Mouse (Mus musculus) kidney, postnatal 4 days (tissue): ENCODE measurements around the gene Polr3a.
A peak's percentile ranks its signal among the peaks of the same experiment; 100 is the strongest.
"Not testable (repeated sequence)": the region's sequence is repeated elsewhere in the genome, so short reads cannot be mapped to it uniquely, and the experiment has no call there.

Experiments used
- DNase-seq, 2 experiments: peaks; one replicate each; pipeline ENCODE4 v3.0.0; 2021; ENCODE audit warnings: mixed read lengths in 2 of 2

The Polr3a gene

GRCm38 (mm10) chr14:24491266-24491981, 4.6 kb upstream of the Polr3a start:
- no peak for DNase-seq

DNA sequence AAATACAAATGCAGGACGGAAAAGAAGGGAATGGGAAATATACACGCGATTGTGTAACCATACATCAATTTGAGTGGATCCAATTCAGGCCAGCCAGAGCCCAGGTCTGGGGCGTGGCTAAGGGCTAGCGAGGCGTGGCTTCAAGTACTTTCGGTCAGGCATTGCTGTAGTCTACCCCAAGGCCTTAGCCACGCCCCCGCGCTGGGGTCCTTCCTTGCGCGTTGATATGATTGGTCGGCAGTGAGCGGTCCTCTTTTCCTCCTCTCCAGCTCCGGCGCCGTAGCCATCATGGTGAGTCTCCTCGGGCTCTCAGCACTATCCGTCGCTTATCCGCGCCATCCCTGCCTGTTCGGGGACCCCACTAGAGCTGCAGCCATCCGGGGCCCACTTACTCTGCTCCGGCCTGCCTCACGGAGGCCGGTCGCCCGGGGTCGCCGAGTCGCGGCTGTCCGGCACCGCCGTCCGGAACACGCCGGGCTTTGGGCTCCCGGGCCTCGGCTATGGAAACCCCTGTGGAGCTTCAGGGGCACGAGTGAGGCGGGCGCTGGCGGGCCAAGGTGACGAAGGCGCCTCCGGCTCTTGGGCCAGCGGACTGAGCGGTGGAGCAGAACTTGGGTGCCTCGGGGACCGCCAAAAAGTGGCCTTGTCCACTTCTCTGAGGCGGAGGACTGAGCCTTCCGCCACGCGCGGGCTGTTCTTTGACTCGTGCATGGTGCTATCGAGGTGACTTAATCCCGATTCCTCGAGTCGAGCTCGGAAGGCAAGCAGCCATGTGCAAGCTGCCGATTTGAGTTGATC, 3.8 kb upstream of the Polr3a start:
- DNase-seq = peak; percentile 97 to 98

- not testable (repeated sequence) for DNase-seq
These were observed 2.9 kb upstream of the Polr3a start for GRCm38 (mm10) chr14:24489772-24490171.

- DNase-seq = no peak
These were observed 554 bp downstream of the Polr3a start for GRCm38 (mm10) chr14:24486241-24486767.

- DNase-seq = no peak
These were observed 18.1 kb downstream of the Polr3a start for GRCm38 (mm10) chr14:24468806-24469205.

GRCm38 (mm10) chr14:24458191-24458590, 28.7 kb downstream of the Polr3a start:
- DNase-seq = no peak

DNA sequence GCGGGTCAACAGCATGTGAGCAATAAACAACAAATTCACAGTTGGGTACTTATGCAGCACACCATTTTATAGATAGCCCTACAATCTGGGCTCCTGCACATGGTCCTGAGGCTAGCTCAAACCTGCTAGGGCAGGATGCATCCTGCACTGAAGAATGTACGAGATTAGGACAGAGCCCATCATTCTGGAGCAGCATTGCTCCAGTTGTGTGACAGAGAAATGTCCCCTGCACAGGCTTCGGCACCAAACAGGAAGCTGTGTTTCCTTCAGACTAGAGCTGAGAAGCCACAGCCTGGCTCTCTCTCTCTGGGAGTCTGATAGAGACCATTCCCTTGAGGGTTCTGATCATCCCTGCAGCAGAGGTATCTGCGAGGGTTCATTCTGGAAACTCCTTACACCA, 43.3 kb downstream of the Polr3a start:
- not testable (repeated sequence) for DNase-seq
